Mouse (Mus musculus): ENCODE results near the gene Gm10553. TPM values are rescaled to one million over a fixed set of nuclear protein-coding genes. Genes with fewer than 3 reads are reported as not detected.
"Not testable (repeated sequence)": the region's sequence is repeated elsewhere in the genome, so short reads cannot be mapped to it uniquely, and the experiment has no call there.

The Gm10553 gene
- polyA plus RNA-seq, 1 experiment from 2014 or later, result not detected

- not testable (repeated sequence) for H3K9me3 ChIP-seq (ENCODE audit: control insufficient read depth); H3K4me2 ChIP-seq (replicated peaks; ENCODE audit: low read depth); H3K4me1 ChIP-seq (replicated peaks; ENCODE audit: control insufficient read depth, insufficient read depth, low read length); H3K9ac ChIP-seq (ENCODE audit: low read depth, low read length); H3K36me3 ChIP-seq (ENCODE audit: control insufficient read depth, insufficient read depth); H3K27ac ChIP-seq (ENCODE audit: low read depth, low read length); H3K27me3 ChIP-seq (replicated peaks; ENCODE audit: control insufficient read depth, insufficient read depth, low read length); H3K4me3 ChIP-seq (ENCODE audit: low read depth, low read length); ATAC-seq
- 0 out of 2 replicates have a peak, but pooled peaks have one; percentile 17 for TF ChIP-seq CTCF (IDR thresholded peaks at IDR 0.05; ENCODE audit: low read depth)
- 54% methylated on average over 6 of the region's 6 CpGs for WGBS
These were observed 14.9 kb downstream of the Gm10553 start for GRCm38 (mm10) chr1:85114666-85115402.

- H3K9me3 ChIP-seq (ENCODE audit: control insufficient read depth); H3K4me1 ChIP-seq (replicated peaks; ENCODE audit: control insufficient read depth, insufficient read depth, low read length); H3K36me3 ChIP-seq (ENCODE audit: control insufficient read depth, insufficient read depth); H3K27ac ChIP-seq (ENCODE audit: low read depth, low read length); ATAC-seq; H3K4me3 ChIP-seq (ENCODE audit: low read depth, low read length); H3K4me2 ChIP-seq (replicated peaks; ENCODE audit: low read depth); H3K9ac ChIP-seq (ENCODE audit: low read depth, low read length); H3K27me3 ChIP-seq (replicated peaks; ENCODE audit: control insufficient read depth, insufficient read depth, low read length): not testable (repeated sequence)
- WGBS, result 42% methylated on average over 4 of the region's 6 CpGs
These were observed 17.6 kb downstream of the Gm10553 start for GRCm38 (mm10) chr1:85117537-85117936.

- H3K4me1 ChIP-seq (replicated peaks; ENCODE audit: control insufficient read depth, insufficient read depth, low read length); ATAC-seq: not testable (repeated sequence)
- WGBS, result 79% methylated on average over 5 of the region's 6 CpGs
These were observed 18.4 kb downstream of the Gm10553 start for GRCm38 (mm10) chr1:85118341-85118740.

GRCm38 (mm10) chr1:85121841-85122240 lies 21.9 kb downstream of the Gm10553 start:
- H3K9me3 ChIP-seq (ENCODE audit: control insufficient read depth), result not testable (repeated sequence)

More at GRCm38 (mm10) chr1:85118341-85118740, 18.4 kb downstream of the Gm10553 start:
- H3K4me2 ChIP-seq (replicated peaks; ENCODE audit: low read depth); H3K36me3 ChIP-seq (ENCODE audit: control insufficient read depth, insufficient read depth); H3K9ac ChIP-seq (ENCODE audit: low read depth, low read length); H3K4me3 ChIP-seq (ENCODE audit: low read depth, low read length); H3K27me3 ChIP-seq (replicated peaks; ENCODE audit: control insufficient read depth, insufficient read depth, low read length); H3K9me3 ChIP-seq (ENCODE audit: control insufficient read depth); H3K27ac ChIP-seq (ENCODE audit: low read depth, low read length): not testable (repeated sequence)

GRCm38 (mm10) chr1:85133671-85134070 lies 33.7 kb downstream of the Gm10553 start:
- H3K27ac ChIP-seq (ENCODE audit: low read depth, low read length); H3K9me3 ChIP-seq (ENCODE audit: control insufficient read depth); ATAC-seq; H3K36me3 ChIP-seq (ENCODE audit: control insufficient read depth, insufficient read depth); H3K4me3 ChIP-seq (ENCODE audit: low read depth, low read length); H3K9ac ChIP-seq (ENCODE audit: low read depth, low read length); H3K27me3 ChIP-seq (replicated peaks; ENCODE audit: control insufficient read depth, insufficient read depth, low read length); H3K4me1 ChIP-seq (replicated peaks; ENCODE audit: control insufficient read depth, insufficient read depth, low read length); H3K4me2 ChIP-seq (replicated peaks; ENCODE audit: low read depth): not testable (repeated sequence)
- WGBS, result 88% methylated on average over 19 of the region's 22 CpGs

More at GRCm38 (mm10) chr1:85121841-85122240, 21.9 kb downstream of the Gm10553 start:
- H3K27ac ChIP-seq (ENCODE audit: low read depth, low read length); H3K4me1 ChIP-seq (replicated peaks; ENCODE audit: control insufficient read depth, insufficient read depth, low read length); ATAC-seq; H3K27me3 ChIP-seq (replicated peaks; ENCODE audit: control insufficient read depth, insufficient read depth, low read length); H3K9ac ChIP-seq (ENCODE audit: low read depth, low read length); H3K4me2 ChIP-seq (replicated peaks; ENCODE audit: low read depth); H3K36me3 ChIP-seq (ENCODE audit: control insufficient read depth, insufficient read depth); H3K4me3 ChIP-seq (ENCODE audit: low read depth, low read length): not testable (repeated sequence)
- WGBS, result 82% methylated on average over 4 of the region's 4 CpGs

Other genes starting within 250 kb of the Gm10553 start
- 0.04 TPM in 1 of 2 replicates, not detected in the other for gene Slc16a14, start 165.0 kb upstream of the Gm10553 start, polyA plus RNA-seq (2015; fragmentation: Nextera tagmentation; extraction: Ambion mirVana)
- not detected in 2 replicates for gene A530032D15Rik, start 9.7 kb downstream of the Gm10553 start, polyA plus RNA-seq (2015; fragmentation: Nextera tagmentation; extraction: Ambion mirVana)
- gene C130026I21Rik, start 170.4 kb downstream of the Gm10553 start, polyA plus RNA-seq (2015; fragmentation: Nextera tagmentation; extraction: Ambion mirVana), result 0.25 TPM in 1 of 2 replicates, not detected in the other